Mouse (Mus musculus) thymus, postnatal 10 days (tissue): ENCODE data around the gene Ccdc136.
"Not testable (repeated sequence)": the region's sequence is repeated elsewhere in the genome, so short reads cannot be mapped to it uniquely, and the experiment has no call there.

Source experiments
- DNase-seq, 2 experiments: peaks; one replicate each; pipeline ENCODE4 v3.0.0; 2021; ENCODE audit warnings: low spot score in 2 of 2

The Ccdc136 gene

GRCm38 (mm10) chr6:29395910-29396713 lies at the start of gene Ccdc136:
Ccdc136 (plus strand) TSS chr6:29396309.
- DNase-seq, result peak in 1 of 2 experiments; percentile 11

DNA sequence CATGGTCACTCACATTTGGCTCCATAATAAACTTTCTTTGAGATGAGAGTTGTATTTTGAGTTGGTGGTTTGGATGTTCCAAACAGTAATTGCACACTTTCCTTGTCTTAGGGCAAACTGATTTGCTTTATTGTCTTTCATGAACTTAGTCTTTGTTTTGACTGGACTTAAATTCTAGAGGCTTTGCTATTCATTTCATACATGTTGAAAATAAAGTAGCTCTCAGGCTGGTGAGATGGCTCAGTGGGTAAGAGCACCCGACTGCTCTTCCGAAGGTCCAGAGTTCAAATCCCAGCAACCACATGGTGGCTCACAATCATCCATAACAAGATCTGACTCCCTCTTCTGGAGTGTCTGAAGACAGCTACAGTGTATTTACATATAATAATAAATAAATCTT lies 49.6 kb upstream of the Ccdc136 start:
- not testable (repeated sequence) for DNase-seq

DNA sequence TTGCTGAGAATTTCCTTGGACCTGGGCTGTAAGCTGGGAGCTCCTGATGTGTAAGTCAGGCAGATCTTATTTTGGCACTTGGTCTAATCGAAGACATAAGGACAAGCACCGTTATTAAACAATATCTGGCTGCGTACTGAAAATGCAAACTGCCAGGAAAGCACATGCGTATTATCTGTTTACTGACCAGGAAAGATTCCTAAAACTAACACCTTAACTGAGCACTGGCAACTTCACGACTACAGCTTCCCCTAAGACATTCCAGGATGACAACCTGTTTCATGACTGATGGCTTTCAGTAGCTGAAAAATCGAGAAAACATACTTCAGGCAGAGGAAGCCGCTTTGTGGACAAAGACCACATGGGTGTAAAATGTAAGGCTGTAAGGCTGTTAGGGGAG lies 48.9 kb upstream of the Ccdc136 start:
- no peak for DNase-seq

DNA sequence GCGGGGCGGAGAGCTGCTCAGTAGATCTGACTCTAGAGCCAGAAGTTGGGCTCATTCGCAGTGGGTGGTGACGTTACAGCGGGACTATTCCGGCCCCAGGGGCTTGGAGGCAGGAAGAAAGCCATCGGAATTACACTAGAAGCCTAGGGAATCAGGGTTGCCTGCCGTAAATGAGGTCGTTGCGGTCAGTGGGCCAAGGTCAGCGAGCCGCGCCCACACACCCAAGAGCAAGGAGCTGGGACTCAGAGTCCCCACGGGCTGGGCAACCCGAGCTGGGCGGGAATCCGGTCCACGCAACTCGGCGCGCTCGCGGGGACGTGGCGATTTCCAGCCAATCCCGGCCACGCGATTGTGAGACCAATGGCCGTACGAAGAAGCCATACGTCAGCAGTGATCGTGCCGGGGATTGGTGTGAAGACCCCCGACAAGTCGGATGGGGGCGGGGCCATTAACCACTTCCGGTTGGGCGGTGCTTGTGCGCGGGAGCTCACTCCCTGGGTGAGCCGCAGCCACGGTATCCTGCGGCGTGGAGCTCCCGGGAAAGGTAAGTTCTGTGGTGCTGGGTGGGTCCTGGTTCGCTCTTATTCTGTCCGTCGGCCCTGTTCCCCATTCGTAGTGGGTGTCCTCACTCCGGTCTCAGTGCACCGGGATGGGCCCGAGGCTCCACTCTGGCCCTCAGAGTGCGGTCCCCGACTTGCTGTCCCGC lies 48.3 kb upstream of the Ccdc136 start, which contains the start of gene Calu:
Gene Calu, plus strand, starts transcription at position 405 of the 706 bp plus-strand sequence.
- peak; percentile 99 to 100 for DNase-seq

DNA sequence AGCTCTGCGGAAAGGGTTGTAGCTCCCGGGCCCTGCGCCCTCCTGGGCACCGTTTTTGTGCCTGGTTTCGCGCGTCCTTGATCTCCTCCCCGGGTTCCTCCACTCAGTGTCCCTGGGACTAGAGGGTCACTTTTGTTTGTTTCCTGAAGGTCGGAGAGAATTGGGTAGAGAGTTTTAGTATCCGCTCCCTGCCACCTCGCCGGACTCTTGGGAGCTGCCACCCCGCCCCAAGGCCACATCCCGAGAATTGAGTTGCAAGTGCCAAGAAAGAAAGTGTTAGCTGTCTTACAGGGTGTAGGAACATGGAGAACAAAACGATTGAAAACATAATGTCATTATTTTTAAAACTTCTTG lies 47.8 kb upstream of the Ccdc136 start:
- no peak for DNase-seq

- peak in 1 of 2 experiments; percentile 13 for DNase-seq
These were observed 44.5 kb upstream of the Ccdc136 start for GRCm38 (mm10) chr6:29351613-29352012.

DNA sequence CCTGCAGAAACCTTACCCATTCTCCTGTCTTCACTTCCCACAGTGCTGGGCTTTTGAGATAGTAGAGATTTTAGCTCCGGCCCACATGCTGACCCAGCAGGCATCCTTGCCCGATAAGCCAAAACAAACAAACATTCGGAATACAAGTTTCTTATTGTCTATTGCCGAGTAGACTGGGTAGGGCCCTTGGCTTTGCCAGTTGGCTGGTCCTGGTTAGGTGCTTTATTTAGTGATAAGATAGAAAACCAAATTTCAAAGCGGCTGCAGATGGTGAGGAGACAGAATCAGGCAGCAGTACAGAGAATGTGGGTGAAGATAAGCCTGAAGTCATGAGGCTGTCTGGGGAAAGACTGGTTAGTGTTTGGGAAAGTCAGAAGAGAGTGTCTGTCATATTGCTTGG lies 43.3 kb upstream of the Ccdc136 start:
- no peak for DNase-seq

DNA sequence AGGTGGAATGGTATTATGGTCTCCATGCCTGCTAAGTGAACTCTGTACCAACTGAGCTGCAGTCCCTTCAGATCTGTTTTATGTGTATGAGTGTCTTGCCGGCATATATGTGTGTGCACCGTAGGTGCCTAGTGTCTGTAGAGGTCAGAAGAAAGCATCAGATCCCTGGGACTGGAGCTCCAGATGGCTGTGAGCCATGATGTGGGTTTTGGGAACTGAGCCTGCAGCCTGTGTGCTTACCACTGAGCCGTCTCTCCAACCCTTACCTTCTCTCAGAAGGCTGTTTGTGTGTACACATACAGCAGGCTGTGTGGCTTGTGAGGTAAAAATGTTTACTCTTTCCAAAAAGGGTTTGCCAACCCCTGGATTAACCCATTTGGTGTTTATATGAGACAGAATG lies 36.7 kb upstream of the Ccdc136 start:
- no peak for DNase-seq

GRCm38 (mm10) chr6:29360211-29360610 lies 35.9 kb upstream of the Ccdc136 start:
- DNase-seq, result no peak

DNA sequence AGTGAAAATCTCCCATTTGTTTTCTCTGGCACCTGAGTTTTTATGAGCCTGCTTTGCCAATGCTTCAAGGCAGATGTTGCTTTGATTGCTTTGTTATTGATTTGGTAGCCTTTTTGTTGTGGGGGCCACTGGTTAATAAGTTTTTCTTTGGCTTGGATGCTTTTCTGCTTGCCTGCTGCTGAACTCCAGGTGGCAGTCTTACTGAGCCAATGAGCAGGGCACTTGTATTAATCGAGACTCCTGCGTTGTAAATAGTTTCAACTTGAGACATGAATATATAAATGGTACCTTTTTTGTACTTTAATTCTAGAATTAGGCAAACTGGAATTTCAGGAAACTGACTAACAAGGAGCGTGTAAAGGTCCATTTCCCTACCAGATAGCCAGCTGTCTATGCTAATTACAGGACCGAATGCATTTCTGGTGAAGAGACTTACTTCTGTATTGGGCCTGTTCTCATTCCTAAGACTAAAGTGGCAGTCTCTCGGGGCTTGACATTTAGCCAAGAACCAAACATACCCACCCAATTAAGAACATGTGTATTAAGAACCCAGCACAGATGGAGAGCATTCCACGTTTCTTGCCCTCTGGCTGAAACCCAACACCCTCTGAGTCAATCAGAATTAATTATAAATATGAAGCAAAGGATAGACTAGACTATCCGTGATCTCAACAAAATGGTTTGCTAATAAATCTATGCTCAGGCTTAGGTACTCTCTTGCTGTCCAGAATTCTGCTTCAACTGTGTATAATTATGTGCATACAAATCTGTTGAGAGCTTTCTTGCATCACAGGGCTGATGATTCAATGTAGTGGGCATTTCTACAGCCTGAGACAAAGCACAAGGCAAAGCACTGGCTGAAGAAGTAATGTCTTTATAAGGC lies 33.6 kb upstream of the Ccdc136 start:
- no peak for DNase-seq

- no peak for DNase-seq
These were observed 33.0 kb upstream of the Ccdc136 start for GRCm38 (mm10) chr6:29363129-29363515.

- DNase-seq, result no peak
These were observed 30.8 kb upstream of the Ccdc136 start for GRCm38 (mm10) chr6:29365277-29365676.

GRCm38 (mm10) chr6:29377386-29377785 lies 18.7 kb upstream of the Ccdc136 start:
- no peak for DNase-seq

DNA sequence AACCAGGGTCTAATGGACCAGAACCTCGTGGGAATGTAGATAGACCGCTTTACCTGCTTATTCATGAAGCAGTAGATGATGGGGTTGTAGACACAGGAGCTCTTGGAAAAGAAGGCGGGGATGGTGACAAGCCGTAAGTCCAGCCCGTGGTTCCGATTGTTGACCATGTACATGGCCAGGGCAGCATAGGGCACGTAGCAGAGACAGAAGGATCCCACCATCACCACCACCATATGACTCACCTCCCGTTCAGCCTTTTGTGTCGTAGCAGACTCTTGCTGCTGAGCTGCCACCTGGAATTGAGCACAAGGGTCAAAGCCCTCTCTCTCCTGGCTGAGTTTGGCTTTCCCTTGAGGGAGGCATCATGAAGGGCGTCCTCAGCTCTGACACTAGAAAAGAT lies 17.4 kb upstream of the Ccdc136 start:
- DNase-seq, result no peak

GRCm38 (mm10) chr6:29379954-29380353 lies 16.2 kb upstream of the Ccdc136 start:
- DNase-seq, result no peak

GRCm38 (mm10) chr6:29382442-29382841 lies 13.7 kb upstream of the Ccdc136 start:
- DNase-seq, result no peak

DNA sequence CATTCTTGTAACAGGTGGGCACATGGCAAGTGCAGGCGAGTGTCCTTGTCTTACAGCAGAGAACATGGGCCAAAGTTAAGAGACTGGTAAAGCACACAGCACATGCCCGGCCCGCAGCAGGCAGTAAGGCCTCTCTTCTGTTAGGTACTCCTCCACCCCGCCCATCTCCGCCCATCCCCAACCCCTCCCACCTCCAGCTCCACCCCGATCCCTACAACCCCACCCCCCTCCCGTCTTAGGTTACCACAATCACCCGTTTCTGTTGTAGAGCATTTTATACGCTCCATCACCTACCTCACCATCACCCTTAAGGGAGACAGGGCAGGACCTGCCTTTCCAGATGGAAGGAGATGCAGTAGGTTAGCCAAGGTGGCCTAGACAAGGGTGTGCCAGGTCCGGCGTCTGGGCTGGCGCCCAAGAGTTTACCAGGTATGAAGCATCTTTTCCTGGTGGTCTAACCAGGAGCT lies 8.0 kb upstream of the Ccdc136 start, which contains the start of gene Opn1sw:
Gene Opn1sw, minus strand, starts transcription at position 417 of the 467 bp plus-strand sequence.
- no peak for DNase-seq

- DNase-seq, result no peak
These were observed 7.5 kb upstream of the Ccdc136 start for GRCm38 (mm10) chr6:29388606-29389080.

- DNase-seq, result no peak
These were observed 6.7 kb upstream of the Ccdc136 start for GRCm38 (mm10) chr6:29389425-29389824.

DNA sequence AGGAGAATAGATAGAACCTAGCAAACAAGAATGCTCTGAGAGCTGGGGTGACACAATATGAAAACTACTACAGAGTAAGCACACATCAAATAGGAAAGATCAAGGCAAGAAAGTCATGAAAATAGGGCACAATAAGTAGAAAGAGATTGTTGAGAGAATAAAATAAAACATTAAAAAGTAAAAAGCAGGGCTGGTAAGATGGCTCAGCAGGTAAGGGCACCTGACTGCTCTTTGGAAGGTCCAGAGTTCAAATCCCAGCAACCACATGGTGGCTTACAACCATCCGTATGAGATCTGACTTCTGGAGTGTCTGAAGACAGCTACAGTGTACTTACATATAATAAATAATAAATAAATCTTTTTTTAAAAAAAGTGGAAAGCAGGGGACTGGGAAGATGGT lies 5.6 kb upstream of the Ccdc136 start:
- DNase-seq, result not testable (repeated sequence)

- not testable (repeated sequence) for DNase-seq
These were observed 4.9 kb upstream of the Ccdc136 start for GRCm38 (mm10) chr6:29391241-29391640.

GRCm38 (mm10) chr6:29391802-29392201 lies 4.3 kb upstream of the Ccdc136 start:
- no peak for DNase-seq
